ENCODE assay signal across 14 mouse cellular contexts in the genomic region with DNA sequence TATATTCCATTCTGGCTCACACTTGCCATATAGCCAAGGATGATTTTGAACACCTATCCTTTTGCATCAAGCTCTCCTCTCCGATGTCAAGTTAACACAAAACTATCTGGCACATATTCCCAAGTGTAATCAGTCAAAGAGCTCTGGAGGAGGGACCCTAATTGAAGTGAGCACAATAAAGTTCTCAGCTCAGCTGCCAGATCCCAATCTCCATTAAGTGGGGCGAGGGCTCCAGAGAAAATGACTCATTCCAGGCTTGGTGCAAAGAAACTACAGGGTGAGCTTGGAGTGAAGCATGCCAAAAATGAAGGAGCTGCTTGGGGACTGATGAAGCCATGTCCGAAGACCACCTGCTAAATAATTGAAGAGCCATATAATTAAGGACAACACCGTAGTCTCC.
"Had no signal": no experiment of that assay in that cellular context is flagged by ENCODE, and none has a peak within 500 bp of the region (broad histone marks: within the 10 kb centered on the region; RNA-seq: fewer than 3 reads in every experiment).

No protein-coding gene starts in this region.

- H3K9me3 ChIP-seq: limb, embryonic 13.5 days; liver, embryonic 13.5 days had no signal

- H3K27me3 ChIP-seq: limb, embryonic 13.5 days had no signal

- H3K9ac ChIP-seq: limb, embryonic 13.5 days; liver, embryonic 13.5 days had no signal

- H3K4me2 ChIP-seq: limb, embryonic 13.5 days; liver, embryonic 13.5 days; midbrain, embryonic 11.5 days had no signal

- H3K27ac ChIP-seq: limb, embryonic 13.5 days; liver, embryonic 13.5 days; stomach, postnatal 0 days had no signal

- DNase-seq: kidney, adult 9 months; kidney, postnatal 14 days; kidney, postnatal 4 days; left cerebral cortex, postnatal 4 days; liver, embryonic 13.5 days; lung, adult 2 months; lung, postnatal 14 days; lung, postnatal 4 days; midbrain, embryonic 14.5 days; thymus, adult 2 months; thymus, postnatal 14 days had no signal

- H3K4me3 ChIP-seq: limb, embryonic 13.5 days; liver, embryonic 13.5 days had no signal

- H3K36me3 ChIP-seq: limb, embryonic 13.5 days; liver, embryonic 13.5 days had no signal
